Mouse (Mus musculus) heart, adult 18-20 months (tissue): ENCODE data around the gene C1qa. TPM values are rescaled to one million over a fixed set of nuclear protein-coding genes. Genes with fewer than 3 reads are reported as not detected.

Source experiments
- DNase-seq, 2 experiments: peaks; one replicate each; pipeline ENCODE4 v3.0.0; 2021 to 2022; ENCODE audit warnings: mixed read lengths in 1 of 2
- long read RNA-seq, 2 experiments: library from polyadenylated mRNA; stranded (forward); transcript quantifications; one replicate each; pipeline ENCODE4 v2.0.0; 2021
- total RNA-seq, 2 experiments: library from RNA; stranded (reverse); gene quantifications; 2 replicates each; pipeline ENCODE4 v1.2.3; 2021

Gene C1qa
- 10 to 100 TPM; 44.4 to 55.2 TPM for total RNA-seq
- long read RNA-seq, experiment 1, transcript C1qa-201 (3 exons, 1,040 nt): major isoform, 45 of 58 reads
- long read RNA-seq, experiment 1, partial matches to known transcripts: 6 of 58 reads
- long read RNA-seq, experiment 1, other reads (novel, unspliced or antisense): 7 of 58 reads
- long read RNA-seq, experiment 2, transcript C1qa-201 (3 exons, 1,040 nt): major isoform, 29 of 35 reads
- long read RNA-seq, experiment 2, partial matches to known transcripts: 6 of 35 reads
- long read RNA-seq, experiment 2, other reads (novel, unspliced or antisense): 0 of 35 reads

- peak; percentile 29 to 79 for DNase-seq
These were observed at the start of gene C1qa for GRCm38 (mm10) chr4:136898637-136899036. TSS of gene C1qa (minus strand) at chr4:136898803.

- no peak for DNase-seq
These were observed 46.8 kb upstream of the C1qa start for GRCm38 (mm10) chr4:136945397-136945796.

GRCm38 (mm10) chr4:136944558-136945350 lies 46.2 kb upstream of the C1qa start:
- DNase-seq: no peak

GRCm38 (mm10) chr4:136943175-136943574 lies 44.6 kb upstream of the C1qa start:
- no peak for DNase-seq

GRCm38 (mm10) chr4:136942761-136943160 lies 44.2 kb upstream of the C1qa start:
- peak; percentile 28 to 45 for DNase-seq

GRCm38 (mm10) chr4:136937935-136938334 lies 39.3 kb upstream of the C1qa start:
- DNase-seq: no peak

- no peak for DNase-seq
These were observed 38.7 kb upstream of the C1qa start for GRCm38 (mm10) chr4:136937344-136937743.

- DNase-seq: no peak
These were observed 36.4 kb upstream of the C1qa start for GRCm38 (mm10) chr4:136934746-136935613.

- no peak for DNase-seq
These were observed 31.9 kb upstream of the C1qa start for GRCm38 (mm10) chr4:136930474-136930873.

GRCm38 (mm10) chr4:136928928-136929327 lies 30.3 kb upstream of the C1qa start:
- DNase-seq: peak in 1 of 2 experiments; percentile 13

GRCm38 (mm10) chr4:136925804-136926203 lies 27.2 kb upstream of the C1qa start:
- no peak for DNase-seq

GRCm38 (mm10) chr4:136924529-136924928 lies 25.9 kb upstream of the C1qa start:
- DNase-seq: peak; percentile 30 to 83

- DNase-seq: no peak
These were observed 20.9 kb upstream of the C1qa start for GRCm38 (mm10) chr4:136919526-136919925.

GRCm38 (mm10) chr4:136918834-136919233 lies 20.2 kb upstream of the C1qa start:
- DNase-seq: no peak

- DNase-seq: no peak
These were observed 18.5 kb upstream of the C1qa start for GRCm38 (mm10) chr4:136917165-136917524.

GRCm38 (mm10) chr4:136916359-136917164 lies 18.0 kb upstream of the C1qa start:
- no peak for DNase-seq

GRCm38 (mm10) chr4:136912841-136913240 lies 14.2 kb upstream of the C1qa start:
- DNase-seq: no peak

GRCm38 (mm10) chr4:136911804-136912203 lies 13.2 kb upstream of the C1qa start:
- no peak for DNase-seq

- no peak for DNase-seq
These were observed 12.6 kb upstream of the C1qa start for GRCm38 (mm10) chr4:136911211-136911646.

GRCm38 (mm10) chr4:136907809-136908208 lies 9.2 kb upstream of the C1qa start:
- no peak for DNase-seq

- DNase-seq: peak in 1 of 2 experiments; percentile 59
These were observed 8.4 kb upstream of the C1qa start for GRCm38 (mm10) chr4:136907033-136907432.
